Mouse (Mus musculus): ENCODE measurements at regions not wholly inside any gene's neighbourhood (a gene's known extent, or its start where the extent isn't known, plus 50 kb on each side); places are given as distances from the start of the nearest gene placed in this dataset.

DNA sequence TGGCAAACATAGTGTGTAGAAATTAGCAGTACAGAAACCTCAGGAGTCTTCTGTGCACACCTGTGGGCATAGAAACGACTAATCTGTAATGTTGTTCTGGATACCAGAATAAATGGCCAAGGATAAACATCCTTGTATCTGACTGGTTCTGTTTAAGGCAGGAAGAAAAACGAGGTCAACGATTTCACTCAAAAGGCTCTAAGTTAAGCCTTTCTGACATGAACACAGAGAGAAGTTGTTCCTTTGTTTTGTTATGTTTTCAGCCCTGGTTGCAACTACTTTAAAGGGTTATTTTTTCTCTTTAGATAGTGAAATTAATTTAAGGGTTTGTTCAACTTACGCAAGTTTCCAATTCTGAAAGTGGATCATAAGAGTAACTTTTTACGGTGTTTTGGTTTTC is 299.6 kb upstream of the Kif18a start:
- no peak overlapping the region for H3K4me2 ChIP-seq (replicated peaks; ENCODE audit: low read depth)
- H3K4me1 ChIP-seq (replicated peaks; ENCODE audit: control insufficient read depth, insufficient read depth): no peaks in the 10 kb centered on the region
- H3K27ac ChIP-seq (replicated peaks): no peak overlapping the region
- ATAC-seq (ENCODE audit: low FRiP score, low TSS enrichment): no peak
- TF ChIP-seq CTCF (IDR thresholded peaks at IDR 0.05; ENCODE audit: low read depth) (no peak), EP300 (optimal IDR thresholded peaks at IDR 0.05) (no peak)
- H3K4me3 ChIP-seq (ENCODE audit: low read depth, low read length): no peak overlapping the region
- H3K9ac ChIP-seq (ENCODE audit: low read length): no peak overlapping the region
- 80% methylated on average over 5 of the region's 5 CpGs for WGBS
- no peaks in the 10 kb centered on the region for H3K9me3 ChIP-seq (ENCODE audit: control insufficient read depth, low read length)
- no peaks in the 10 kb centered on the region for H3K36me3 ChIP-seq (ENCODE audit: control insufficient read depth, insufficient read depth, low read length)
- no peak for DNase-seq (ENCODE audit: low spot score)
- no peaks in the 10 kb centered on the region for H3K27me3 ChIP-seq (ENCODE audit: control insufficient read depth, insufficient read depth, low read length)

DNA sequence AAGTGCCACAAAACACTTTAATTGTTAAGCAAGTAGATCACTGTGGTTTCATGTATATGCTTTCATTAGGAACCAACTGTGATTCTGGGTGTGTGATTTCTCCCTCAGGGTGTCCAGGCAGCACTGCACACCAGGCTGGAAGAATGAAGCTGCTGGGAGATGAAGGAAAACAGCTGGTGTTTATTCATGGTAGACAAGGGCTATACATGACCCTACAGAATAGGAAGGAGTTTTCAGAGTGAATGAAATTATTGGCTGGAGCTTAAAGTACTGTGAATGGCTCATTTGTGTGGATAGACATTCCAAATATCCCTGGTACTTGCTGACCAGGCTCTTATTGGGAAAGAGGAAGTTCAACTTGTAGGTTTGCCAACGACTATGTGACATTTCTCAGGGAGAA is 264.3 kb upstream of the Kif18a start:
- no peak overlapping the region for H3K9ac ChIP-seq (ENCODE audit: low read length)
- H3K36me3 ChIP-seq (ENCODE audit: control insufficient read depth, insufficient read depth, low read length): no peaks in the 10 kb centered on the region
- DNase-seq (ENCODE audit: low spot score) (no peak), ATAC-seq (ENCODE audit: low FRiP score, low TSS enrichment) (no peak)
- H3K4me1 ChIP-seq (replicated peaks; ENCODE audit: control insufficient read depth, insufficient read depth): no peaks in the 10 kb centered on the region
- TF ChIP-seq CTCF (IDR thresholded peaks at IDR 0.05; ENCODE audit: low read depth): no peak
- no peak for TF ChIP-seq EP300 (optimal IDR thresholded peaks at IDR 0.05)
- no peaks in the 10 kb centered on the region for H3K9me3 ChIP-seq (ENCODE audit: control insufficient read depth, low read length)
- no peak overlapping the region for H3K4me3 ChIP-seq (ENCODE audit: low read depth, low read length)
- H3K27me3 ChIP-seq (ENCODE audit: control insufficient read depth, insufficient read depth, low read length): no peaks in the 10 kb centered on the region
- H3K4me2 ChIP-seq (replicated peaks; ENCODE audit: low read depth): no peak overlapping the region
- H3K27ac ChIP-seq (replicated peaks): no peak overlapping the region
- WGBS: 26% methylated on average over 1 of the region's 1 CpGs

DNA sequence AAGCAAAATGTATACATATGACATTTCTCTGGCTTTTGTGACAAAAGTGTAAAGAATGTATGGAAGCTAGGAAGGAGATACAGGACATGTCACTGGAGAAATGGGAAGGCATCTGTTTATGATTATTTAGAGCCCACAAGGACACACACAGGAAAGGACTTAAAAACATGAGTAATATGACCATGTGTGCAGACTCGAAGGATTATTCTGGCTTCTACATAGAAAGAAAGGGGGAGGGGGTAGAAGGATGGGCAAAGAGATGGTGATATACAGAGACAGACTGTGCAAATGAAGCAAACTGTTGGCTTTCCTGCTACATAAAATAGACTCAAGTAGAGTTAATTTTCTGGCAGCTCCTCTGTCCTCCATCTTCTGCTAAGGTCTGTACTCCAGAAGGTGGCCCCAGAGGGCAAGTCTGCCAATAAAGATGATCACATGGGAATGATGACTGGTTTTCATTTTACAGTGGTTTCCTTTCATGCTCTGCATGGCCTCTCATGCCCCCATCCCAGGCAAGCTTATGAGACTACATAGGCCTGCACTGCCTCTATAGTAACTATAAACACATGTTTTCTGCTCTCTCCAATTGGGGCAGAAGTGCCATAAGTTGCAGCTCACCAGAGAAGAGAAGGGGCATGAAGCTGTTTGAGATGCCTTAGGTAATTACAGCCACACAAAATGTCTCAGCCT is 263.4 kb upstream of the Kif18a start:
- no peaks in the 10 kb centered on the region for H3K36me3 ChIP-seq (ENCODE audit: control insufficient read depth, insufficient read depth, low read length)
- no peak for DNase-seq (ENCODE audit: low spot score)
- no peak overlapping the region for H3K27ac ChIP-seq (replicated peaks)
- ATAC-seq (ENCODE audit: low FRiP score, low TSS enrichment): no peak
- H3K4me1 ChIP-seq (replicated peaks; ENCODE audit: control insufficient read depth, insufficient read depth): no peaks in the 10 kb centered on the region
- H3K4me2 ChIP-seq (replicated peaks; ENCODE audit: low read depth): no peak overlapping the region
- TF ChIP-seq EP300 (optimal IDR thresholded peaks at IDR 0.05) (no peak), CTCF (IDR thresholded peaks at IDR 0.05; ENCODE audit: low read depth) (no peak)
- no peaks in the 10 kb centered on the region for H3K27me3 ChIP-seq (ENCODE audit: control insufficient read depth, insufficient read depth, low read length)
- no peaks in the 10 kb centered on the region for H3K9me3 ChIP-seq (ENCODE audit: control insufficient read depth, low read length)
- H3K9ac ChIP-seq (ENCODE audit: low read length): no peak overlapping the region
- 64% methylated on average over 1 of the region's 1 CpGs for WGBS
- no peak overlapping the region for H3K4me3 ChIP-seq (ENCODE audit: low read depth, low read length)

DNA sequence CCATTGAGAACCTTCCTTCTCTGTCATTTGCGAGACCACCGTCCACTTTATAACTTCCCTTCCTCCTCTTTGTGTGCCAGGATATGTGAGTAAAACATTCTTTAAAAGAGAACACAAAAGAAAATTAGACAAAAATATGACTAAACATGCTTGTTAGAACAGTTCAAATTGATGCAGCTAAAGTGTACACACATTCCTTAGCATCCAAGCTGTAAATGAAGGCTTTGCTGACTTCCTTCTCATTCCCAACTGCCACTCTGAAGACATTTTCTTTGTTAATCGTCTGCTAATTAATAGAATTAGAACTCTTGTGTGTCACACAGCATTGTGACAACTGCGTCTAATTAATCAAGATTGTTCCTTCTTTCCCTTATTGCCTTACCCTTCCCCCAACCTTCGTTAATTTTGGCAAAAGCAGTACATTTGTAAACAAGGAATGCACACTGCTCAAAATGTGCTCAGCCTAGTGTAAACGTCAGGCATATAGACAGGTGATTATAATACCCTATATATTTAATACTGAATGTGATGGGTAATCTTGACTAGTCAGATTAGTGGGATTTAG is 242.3 kb upstream of the Kif18a start:
- Histone ChIP-seq H3K4me2 (replicated peaks; ENCODE audit: low read depth) (no peak overlapping the region), H3K4me1 (replicated peaks; ENCODE audit: control insufficient read depth, insufficient read depth) (no peaks in the 10 kb centered on the region), H3K4me3 (ENCODE audit: low read depth, low read length) (no peak overlapping the region), H3K27me3 (ENCODE audit: control insufficient read depth, insufficient read depth, low read length) (no peaks in the 10 kb centered on the region), H3K9me3 (ENCODE audit: control insufficient read depth, low read length) (no peaks in the 10 kb centered on the region), H3K27ac (replicated peaks) (no peak overlapping the region), H3K36me3 (ENCODE audit: control insufficient read depth, insufficient read depth, low read length) (no peaks in the 10 kb centered on the region), H3K9ac (ENCODE audit: low read length) (no peak overlapping the region)
- TF ChIP-seq CTCF (IDR thresholded peaks at IDR 0.05; ENCODE audit: low read depth) (no peak), EP300 (optimal IDR thresholded peaks at IDR 0.05) (no peak)
- no peak for ATAC-seq (ENCODE audit: low FRiP score, low TSS enrichment)
- WGBS: 66% methylated on average over 6 of the region's 6 CpGs
- DNase-seq (ENCODE audit: low spot score): no peak

All from stomach, postnatal 0 days (tissue).